Mouse (Mus musculus) heart, adult 2 months (tissue): ENCODE measurements around the gene Glis1. TPM values are rescaled to one million over a fixed set of nuclear protein-coding genes. Genes with fewer than 3 reads are reported as not detected.

Experiments
- DNase-seq, 2 experiments: peaks; one replicate each; pipeline ENCODE4 v3.0.0; 2021
- H3K27ac ChIP-seq: fragments of 200-600 bp; 2 replicates; pipeline ENCODE4 v1.8.1; 2022
- H3K27me3 ChIP-seq: fragments of 200-500 bp; 2 replicates; pipeline ENCODE4 v1.6.1; 2012; ENCODE audit warnings: mild to moderate bottlenecking, low read length, inconsistent platforms, mixed read lengths; ENCODE audit not compliant: control insufficient read depth, insufficient read depth
- H3K36me3 ChIP-seq: fragments of 200-500 bp; 2 replicates; pipeline ENCODE4 v1.6.1; 2012; ENCODE audit warnings: low read length, inconsistent platforms; ENCODE audit not compliant: control insufficient read depth, insufficient read depth
- H3K4me1 ChIP-seq: fragments of 200-500 bp; 2 replicates; pipeline ENCODE4 v1.6.1; 2011; ENCODE audit warnings: low read length; ENCODE audit not compliant: control insufficient read depth, insufficient read depth
- H3K4me3 ChIP-seq: fragments of 200-600 bp; 2 replicates; pipeline ENCODE4 v1.8.1; 2022
- H3K79me2 ChIP-seq: fragments of 200-500 bp; replicated peaks from 2 replicates; pipeline ENCODE4 v1.6.1; 2012; ENCODE audit warnings: mild to moderate bottlenecking, inconsistent platforms, low read length, moderate library complexity, mixed read lengths; ENCODE audit not compliant: control insufficient read depth, insufficient read depth
- H3K9ac ChIP-seq: fragments of 200-500 bp; 2 replicates; pipeline ENCODE4 v1.6.1; 2012; ENCODE audit warnings: low read depth, mild to moderate bottlenecking, control low read depth, inconsistent platforms, low read length, mixed read lengths
- CTCF ChIP-seq: fragments of 200-600 bp; IDR thresholded peaks from 2 replicates; pipeline ENCODE4 v1.8.1; 2022; ENCODE audit warnings: antibody characterized with exemption, mild to moderate bottlenecking, moderate library complexity
- EP300 ChIP-seq: fragments of 200-500 bp; IDR thresholded peaks from 2 replicates; pipeline ENCODE4 v1.6.1; 2011; ENCODE audit warnings: low read depth, low read length, control low read depth; ENCODE audit not compliant: insufficient read depth
- POLR2A ChIP-seq: fragments of 200-500 bp; IDR thresholded peaks from 2 replicates; pipeline ENCODE4 v1.6.1; 2011; ENCODE audit warnings: mild to moderate bottlenecking, low read depth, low read length, control low read depth; ENCODE audit not compliant: insufficient read depth
- WGBS: fragments of 180-500 bp; shearing (Covaris S2); methylation state at CpG from one replicate; pipeline ENCODE4 v1.1.7; 2018; 5-methylcytosine and 5-hydroxymethylcytosine counted together
- intact Hi-C: fragments of 180-260 bp; cut with DNase I; formaldehyde crosslinking; loops from one replicate; pipeline ENCODE4 v1.15.1; 2025
- microRNA-seq, 2 experiments: library from miRNA; unstranded; fragments of <30 nt; microRNA quantifications; one replicate each; pipeline ENCODE4 v1.2.0; 2021
- polyA plus RNA-seq: library from polyadenylated mRNA; depleted of rRNA; stranded (reverse); fragments of >200 nt; gene quantifications from 2 replicates; pipeline ENCODE4 v1.2.3, GENCODE M21; 2012; rRNA removed
- total RNA-seq, 2 experiments: library from RNA; stranded (reverse); gene quantifications; 2 replicates each; pipeline ENCODE4 v1.2.3; 2021

The Glis1 gene
- total and polyA plus RNA-seq, 3 experiments: 0.29 to 0.52 (median 0.30) TPM

DNA sequence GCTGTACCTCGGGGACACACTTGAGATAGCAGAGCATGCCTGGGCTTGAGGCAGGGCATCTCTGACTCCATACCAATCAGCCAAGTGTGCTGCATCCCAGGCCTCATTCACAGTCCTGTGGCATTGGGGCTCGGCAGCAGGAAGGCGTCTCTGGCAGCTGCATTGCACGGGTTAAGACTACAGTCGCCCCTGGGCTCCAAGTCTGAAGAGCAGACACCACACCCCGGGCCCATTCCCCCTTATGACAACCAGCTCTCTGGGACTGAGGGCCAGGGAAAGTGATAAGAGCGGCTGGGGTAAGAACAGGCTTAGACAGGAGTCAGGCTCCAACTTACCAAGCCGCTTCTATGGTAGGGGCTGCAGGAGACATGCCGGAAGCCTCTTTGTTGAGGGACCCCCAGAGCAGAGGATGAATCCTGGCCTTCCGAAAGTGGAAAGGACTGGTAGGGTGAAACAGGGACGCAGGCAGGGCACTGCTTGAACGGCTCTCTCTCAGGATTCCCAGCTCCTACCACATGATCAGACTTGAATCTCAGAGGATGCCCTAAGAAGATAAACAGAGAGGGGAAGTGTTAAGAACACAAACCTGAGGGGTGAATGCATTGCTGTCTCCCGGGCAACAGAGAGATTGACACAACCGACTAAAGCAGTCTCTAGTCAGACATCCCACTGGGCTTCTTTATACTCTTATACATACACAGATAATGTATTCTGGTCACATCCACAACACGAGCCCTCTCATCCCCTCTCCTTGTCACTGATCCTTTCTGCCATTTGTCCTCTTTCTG, 246.1 kb downstream of the Glis1 start:
- H3K4me3 ChIP-seq: no peak overlapping the region
- no peak for TF ChIP-seq CTCF
- no peak for TF ChIP-seq POLR2A
- no peak for TF ChIP-seq EP300
- intact Hi-C loops: no loop called here
- H3K79me2 ChIP-seq: no peaks in the 10 kb centered on the region
- WGBS: 50% methylated on average over 15 of the region's 15 CpGs
- no peak for DNase-seq
- no peaks in the 10 kb centered on the region for H3K4me1 ChIP-seq
- no peak overlapping the region for H3K27ac ChIP-seq
- H3K36me3 ChIP-seq: no peaks in the 10 kb centered on the region
- H3K27me3 ChIP-seq: no peaks in the 10 kb centered on the region; the same call in 1 of the 2 replicates
- H3K9ac ChIP-seq: no peak overlapping the region

DNA sequence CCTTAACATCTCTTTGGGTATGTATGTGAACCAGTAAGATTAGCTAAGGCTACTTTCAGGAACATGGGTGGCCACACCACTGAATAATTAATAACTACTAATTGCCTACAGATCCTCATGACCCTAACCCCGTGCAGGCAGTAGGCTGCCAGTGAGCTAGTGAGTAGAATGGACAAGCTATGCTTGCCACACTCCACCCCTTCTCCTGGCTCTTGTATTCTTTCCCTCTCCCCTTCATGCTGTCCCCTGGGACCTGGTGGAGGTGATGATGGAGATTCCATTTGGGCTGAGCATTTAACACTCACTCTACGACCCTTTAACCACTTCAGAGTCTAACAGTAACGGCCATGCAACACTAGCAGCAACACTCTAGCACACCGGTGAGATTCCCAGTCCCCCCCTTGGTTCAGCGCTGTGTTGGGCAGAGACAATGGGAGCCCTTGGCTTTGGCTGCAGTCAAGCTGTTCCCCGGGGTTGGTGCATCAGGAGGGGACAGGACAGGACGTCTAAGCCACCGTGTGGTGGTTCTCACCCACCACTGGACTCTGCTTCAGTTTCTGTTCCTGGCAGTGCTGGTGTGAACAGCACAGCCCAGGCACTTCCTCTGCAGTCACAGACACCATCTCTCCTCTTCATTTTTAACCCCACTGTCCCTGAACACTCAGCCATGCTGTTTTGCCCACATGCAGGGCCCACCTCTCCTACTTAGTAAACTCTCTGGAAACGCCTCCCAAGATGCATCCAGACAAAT, 246.9 kb downstream of the Glis1 start:
- Histone ChIP-seq H3K79me2 (no peaks in the 10 kb centered on the region), H3K27me3 (no peaks in the 10 kb centered on the region; the same call in 1 of the 2 replicates), H3K4me1 (no peaks in the 10 kb centered on the region), H3K27ac (no peak overlapping the region), H3K36me3 (no peaks in the 10 kb centered on the region), H3K9ac (no peak overlapping the region), H3K4me3 (no peak overlapping the region)
- DNase-seq: no peak
- WGBS: 43% methylated on average over 9 of the region's 9 CpGs
- intact Hi-C loops: no loop called here
- TF ChIP-seq POLR2A (no peak), EP300 (no peak), CTCF (no peak)

DNA sequence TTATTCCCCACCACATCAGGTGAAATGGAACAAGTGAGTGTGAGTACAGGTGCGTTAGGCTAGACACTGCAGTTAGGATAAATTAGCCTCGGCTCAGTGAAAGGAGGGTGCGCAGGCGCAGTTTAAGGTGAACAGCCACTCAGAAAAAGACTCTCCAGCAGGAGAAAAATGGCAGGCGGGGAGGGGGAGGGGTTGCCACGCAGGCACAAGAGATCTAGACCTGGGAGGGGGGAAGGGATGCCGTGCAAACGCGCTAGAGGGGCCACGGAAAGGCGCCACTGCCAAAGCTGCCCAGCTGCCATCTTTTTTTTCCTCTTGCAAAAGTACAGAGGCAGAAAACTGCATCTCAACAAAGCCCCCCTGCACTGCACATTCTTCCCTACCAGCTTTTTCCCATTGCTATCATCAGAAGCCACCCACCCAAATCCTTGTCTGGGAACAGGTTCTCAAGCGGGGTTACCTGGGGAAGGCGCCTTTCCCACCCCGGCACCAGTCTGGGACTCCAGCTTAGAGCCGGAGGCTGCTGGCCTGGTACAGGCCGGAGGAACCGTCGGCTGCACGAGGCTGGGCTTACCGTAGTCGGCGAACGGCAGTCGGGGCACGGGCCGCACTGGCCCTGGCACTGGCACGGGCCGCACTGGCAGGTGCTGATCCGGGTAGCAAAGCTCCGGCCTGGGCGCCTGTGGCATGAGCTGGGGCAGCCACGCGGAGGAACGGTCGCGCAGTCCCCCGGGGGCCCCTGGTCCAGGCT, 248.8 kb downstream of the Glis1 start:
- Histone ChIP-seq H3K36me3 (no peaks in the 10 kb centered on the region), H3K27ac (no peak overlapping the region), H3K27me3 (no peaks in the 10 kb centered on the region; the same call in 1 of the 2 replicates), H3K4me1 (no peaks in the 10 kb centered on the region), H3K79me2 (no peaks in the 10 kb centered on the region), H3K9ac (no peak overlapping the region), H3K4me3 (no peak overlapping the region)
- WGBS: 85% methylated on average over 37 of the region's 37 CpGs
- TF ChIP-seq EP300 (no peak), CTCF (no peak), POLR2A (no peak)
- intact Hi-C loops: no loop called here
- no peak for DNase-seq

DNA sequence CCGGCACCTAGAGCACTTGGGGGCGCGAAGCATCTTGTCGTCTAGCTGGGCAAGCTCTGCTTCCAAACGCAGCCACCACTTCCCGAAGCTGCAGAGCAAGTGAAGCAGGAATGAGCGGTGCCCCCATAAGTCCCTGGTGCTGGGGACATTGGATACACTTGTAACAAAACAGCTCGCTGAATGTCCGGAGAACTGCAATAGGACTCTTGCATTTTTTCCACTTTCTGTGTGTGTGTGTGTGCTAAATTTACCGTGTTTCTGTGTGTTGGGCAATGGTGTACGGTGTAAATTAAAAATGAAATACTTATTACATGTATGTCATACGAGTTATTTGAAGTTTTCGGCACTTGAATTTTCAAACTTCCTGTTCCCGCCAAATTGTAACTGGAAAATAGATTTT, 249.7 kb downstream of the Glis1 start, which contains the start of gene Dmrtb1:
TSS of gene Dmrtb1 (minus strand) at position 101 of the 400 bp plus-strand sequence.
- Histone ChIP-seq H3K79me2 (no peaks in the 10 kb centered on the region), H3K27me3 (no peaks in the 10 kb centered on the region; the same call in 1 of the 2 replicates), H3K27ac (no peak within 1 kb of the TSS), H3K36me3 (no peaks in the 10 kb centered on the region), H3K4me3 (no peak within 1 kb of the TSS), H3K9ac (no peak within 1 kb of the TSS), H3K4me1 (no peaks in the 10 kb centered on the region)
- TF ChIP-seq EP300 (no peak), POLR2A (no peak), CTCF (no peak)
- WGBS: 82% methylated on average over 14 of the region's 14 CpGs
- intact Hi-C loops: no loop called here
- no peak for DNase-seq

Small RNAs within 50 kb of the gene (microRNA-seq; reads per million reads assigned to microRNA genes)
- 0 reads per million in 2 experiments for gene Gm24804

Other genes starting within 250 kb of the Glis1 start
- gene Ldlrad1, start 225.4 kb upstream of the Glis1 start, total RNA-seq: not detected
- gene Ldlrad1, start 225.4 kb upstream of the Glis1 start, polyA plus RNA-seq: 2.1 TPM in 1 of 2 replicates, not detected in the other
- gene Lrrc42, start 181.1 kb upstream of the Glis1 start, total RNA-seq: 10 to 100 TPM in 1 of 2 experiments, 1 to 10 TPM in 1; 9.6 to 10.1 TPM
- 5.0 and 8.6 TPM in 2 replicates for gene Lrrc42, start 181.1 kb upstream of the Glis1 start, polyA plus RNA-seq
- 10 to 100 TPM in 1 of 2 experiments, 1 to 10 TPM in 1; 9.4 to 11.3 TPM for gene Hspb11, start 181.0 kb upstream of the Glis1 start, total RNA-seq
- 2.3 and 3.9 TPM in 2 replicates for gene Hspb11, start 181.0 kb upstream of the Glis1 start, polyA plus RNA-seq
- not detected for gene Dio1, start 127.4 kb upstream of the Glis1 start, total RNA-seq
- not detected in 2 replicates for gene Dio1, start 127.4 kb upstream of the Glis1 start, polyA plus RNA-seq
- gene Yipf1, start 120.2 kb upstream of the Glis1 start, total RNA-seq: 10 to 100 TPM; 17.6 to 19.3 TPM
- gene Yipf1, start 120.2 kb upstream of the Glis1 start, polyA plus RNA-seq: 23.3 and 28.9 TPM in 2 replicates
- gene Ndc1, start 66.8 kb upstream of the Glis1 start, total RNA-seq: 10 to 100 TPM; 10.2 to 11.3 TPM
- gene Ndc1, start 66.8 kb upstream of the Glis1 start, polyA plus RNA-seq: 15.4 and 22.2 TPM in 2 replicates
- gene Dmrtb1, start 249.6 kb downstream of the Glis1 start, total RNA-seq: not detected
- gene Dmrtb1, start 249.6 kb downstream of the Glis1 start, polyA plus RNA-seq: 0.31 and 0.38 TPM in 2 replicates